Mouse (Mus musculus) midbrain, embryonic 15.5 days (tissue): Measurements from ENCODE around the gene Rab3d. TPM values are rescaled to one million over a fixed set of nuclear protein-coding genes. Genes with fewer than 3 reads are reported as not detected.

Experiments used
- ATAC-seq: fragments of 200-750 bp; cut with Nextera tagmentation; replicated peaks from 2 replicates; pipeline ENCODE4 v1.8.0; 2017; ENCODE audit warnings: moderate TSS enrichment
- H3K27ac ChIP-seq: fragments of 300-500 bp; sonication (generic); 2 replicates; pipeline ENCODE4 v1.5.1; 2015; ENCODE audit warnings: mild to moderate bottlenecking, inconsistent platforms
- H3K27me3 ChIP-seq: fragments of 300-500 bp; sonication (generic); replicated peaks from 2 replicates; pipeline ENCODE4 v1.6.1; 2015; ENCODE audit warnings: inconsistent platforms
- H3K36me3 ChIP-seq: fragments of 300-500 bp; sonication (generic); replicated peaks from 2 replicates; pipeline ENCODE4 v1.6.1; 2015; ENCODE audit warnings: inconsistent platforms
- H3K4me1 ChIP-seq: fragments of 300-500 bp; sonication (generic); 2 replicates; pipeline ENCODE4 v1.6.1; 2015; ENCODE audit warnings: inconsistent platforms
- H3K4me2 ChIP-seq: fragments of 300-500 bp; sonication (generic); 2 replicates; pipeline ENCODE4 v1.6.1; 2015; ENCODE audit warnings: inconsistent platforms, mild to moderate bottlenecking, moderate library complexity
- H3K4me3 ChIP-seq: fragments of 300-500 bp; sonication (generic); 2 replicates; pipeline ENCODE4 v1.5.1; 2015; ENCODE audit warnings: mild to moderate bottlenecking, inconsistent platforms
- H3K9ac ChIP-seq: fragments of 300-500 bp; sonication (generic); 2 replicates; pipeline ENCODE4 v1.6.1; 2015; ENCODE audit warnings: mild to moderate bottlenecking, inconsistent platforms
- H3K9me3 ChIP-seq: fragments of 300-500 bp; sonication (generic); 2 replicates; pipeline ENCODE4 v1.6.1; 2016; ENCODE audit warnings: inconsistent platforms
- WGBS: fragments of 180-500 bp; shearing (Covaris S2); methylation state at CpG from one replicate; pipeline ENCODE4 v1.1.7; 2015; ENCODE audit warnings: mixed read lengths; 5-methylcytosine and 5-hydroxymethylcytosine counted together
- polyA plus RNA-seq: library from polyadenylated mRNA; unstranded; fragments of >200 nt; fragmentation: Nextera tagmentation; extraction: Ambion mirVana; gene quantifications from 2 replicates; pipeline ENCODE4 v1.2.1, GENCODE M21; 2015

Rab3d gene
- polyA plus RNA-seq = 15.4 and 15.5 TPM in 2 replicates

DNA sequence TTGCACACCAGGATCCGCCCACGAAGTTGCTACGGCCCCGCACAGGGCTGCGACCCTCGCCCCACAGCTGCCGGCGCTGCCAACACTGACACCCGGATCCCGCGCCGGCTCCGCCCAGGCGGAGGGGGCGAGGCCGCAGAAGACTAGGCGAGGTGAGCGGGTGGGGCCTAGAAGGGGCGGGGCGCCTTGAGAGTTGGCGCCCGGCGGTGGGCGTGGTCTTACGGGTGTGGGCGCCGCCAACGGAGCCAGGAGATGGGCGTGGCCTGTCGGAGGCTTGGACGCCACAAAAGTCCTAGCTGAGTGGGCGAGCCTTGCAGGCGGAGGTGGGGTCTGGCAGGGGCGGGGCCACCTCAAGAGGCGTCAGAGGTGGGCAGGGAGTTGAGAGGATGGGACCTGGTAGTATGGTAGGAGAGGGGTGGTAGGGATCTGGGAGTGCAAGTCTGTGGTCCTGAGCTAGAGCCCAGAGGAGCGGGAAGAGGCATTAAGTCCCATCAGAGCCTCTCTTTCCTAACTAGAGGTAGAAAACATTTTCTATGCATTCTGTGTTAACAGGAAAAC is at the start of gene Rab3d:
Rab3d (minus strand) TSS at position 158 of the 558 bp plus-strand sequence.
- Histone ChIP-seq H3K4me2 (peak within 1 kb of the TSS; percentile 76), H3K4me3 (peak within 1 kb of the TSS; percentile 60), H3K9ac (peak within 1 kb of the TSS; percentile 50), H3K36me3 (no peaks in the 10 kb centered on the region), H3K4me1 (peaks cover 6% of the 10 kb centered on the region; the same call in 1 of the 2 replicates), H3K27ac (peak within 1 kb of the TSS; percentile 57), H3K27me3 (no peaks in the 10 kb centered on the region), H3K9me3 (no peaks in the 10 kb centered on the region)
- peak; percentile 93 for ATAC-seq
- WGBS = under 1% methylated on average over 36 of the region's 36 CpGs

DNA sequence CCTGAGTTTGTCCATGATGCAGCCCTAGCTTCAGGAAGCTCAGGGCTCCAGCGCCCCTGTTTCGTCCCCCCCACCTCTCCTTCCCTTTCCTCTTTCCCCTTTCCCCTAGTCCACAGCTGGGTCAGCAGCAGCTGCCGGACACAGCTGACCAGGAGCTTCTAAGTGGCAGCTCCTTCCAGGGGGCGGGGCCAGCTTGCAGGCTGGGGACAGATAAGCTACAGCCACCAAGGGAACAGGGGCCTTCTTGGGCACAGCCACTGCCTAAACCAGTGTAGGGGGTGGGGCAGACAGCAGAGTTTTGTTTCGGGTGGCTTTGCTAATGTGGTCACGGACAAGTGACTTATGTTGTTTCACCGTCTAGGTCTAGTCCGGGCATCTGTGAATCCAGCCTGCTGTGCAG is 45.4 kb upstream of the Rab3d start, which contains the start of gene Epor:
Epor (minus strand) TSS at position 90 of the 400 bp plus-strand sequence.
- ATAC-seq = no peak
- Histone ChIP-seq H3K27me3 (peaks cover 51% of the 10 kb centered on the region), H3K4me2 (peak within 1 kb of the TSS; percentile 65), H3K36me3 (no peaks in the 10 kb centered on the region), H3K9ac (0 out of 2 replicates have a peak within 1 kb of the TSS, but pooled peaks have one; percentile 9), H3K27ac (no peak within 1 kb of the TSS), H3K4me1 (peaks cover 22% of the 10 kb centered on the region), H3K9me3 (no peaks in the 10 kb centered on the region), H3K4me3 (peak within 1 kb of the TSS; percentile 32)
- 17% methylated on average over 8 of the region's 8 CpGs for WGBS

DNA sequence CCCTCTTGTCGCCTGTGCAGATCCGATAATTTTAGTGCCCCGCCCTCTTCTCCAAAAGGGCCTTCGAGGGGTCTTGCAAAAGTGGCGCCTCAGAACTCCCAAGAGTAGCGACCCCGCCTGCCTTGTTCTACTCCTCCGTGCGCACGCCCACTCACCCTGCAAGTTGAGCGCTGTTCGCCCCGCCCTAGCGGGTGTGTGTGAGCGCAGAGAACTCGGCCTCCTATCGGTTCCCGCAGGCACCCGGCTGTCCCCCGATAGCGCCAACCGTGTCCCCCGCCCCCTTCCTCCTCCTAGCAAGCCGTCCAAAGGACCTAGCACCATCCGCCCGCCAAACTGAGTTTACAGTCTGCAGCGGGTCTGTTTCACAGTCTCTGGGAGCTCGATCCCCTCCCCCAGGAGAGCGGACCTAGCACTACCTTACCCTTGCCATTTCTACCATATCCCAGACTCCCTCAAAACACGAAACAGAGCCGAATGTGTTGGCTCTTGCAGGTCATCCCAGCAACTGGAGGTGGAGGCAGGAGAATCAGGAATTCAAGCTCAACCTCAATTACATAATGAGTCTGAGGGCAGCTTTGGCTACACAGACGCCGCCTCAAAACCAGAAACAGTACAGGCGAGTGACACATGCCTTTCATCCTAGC is 44.5 kb upstream of the Rab3d start:
- Histone ChIP-seq H3K36me3 (no peaks in the 10 kb centered on the region), H3K9me3 (no peaks in the 10 kb centered on the region), H3K9ac (0 out of 2 replicates have a peak overlapping the region, but pooled peaks have one; percentile 9), H3K4me1 (peaks cover 22% of the 10 kb centered on the region), H3K4me3 (peak overlapping the region; percentile 32), H3K27ac (no peak overlapping the region), H3K4me2 (peak overlapping the region; percentile 65), H3K27me3 (peaks cover 51% of the 10 kb centered on the region)
- WGBS = 3% methylated on average over 34 of the region's 34 CpGs
- ATAC-seq = peak; percentile 43

DNA sequence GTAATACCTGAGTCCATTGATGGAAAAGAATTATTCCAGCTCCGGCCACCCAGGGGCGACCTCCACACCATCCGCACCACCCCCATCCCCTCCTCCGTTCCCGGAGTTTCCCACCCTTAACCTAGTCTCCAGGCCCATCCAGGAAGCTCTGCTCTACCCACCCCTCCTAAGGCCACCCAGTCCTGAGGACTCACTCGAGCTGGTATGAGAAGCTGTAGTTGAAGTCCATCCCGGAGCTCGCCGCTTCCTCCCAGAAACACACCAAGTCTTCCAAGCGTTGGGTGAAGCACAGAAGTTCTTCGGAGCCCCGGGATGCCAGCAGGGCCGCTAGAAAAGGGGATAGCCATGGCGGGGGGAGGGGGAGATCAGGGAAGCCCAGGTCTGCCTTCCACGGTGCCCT is 44.0 kb upstream of the Rab3d start:
- peak overlapping the region; percentile 32 for H3K4me3 ChIP-seq
- H3K27me3 ChIP-seq = peaks cover 51% of the 10 kb centered on the region
- WGBS = 0% methylated on average over 15 of the region's 15 CpGs
- H3K27ac ChIP-seq = no peak overlapping the region
- H3K36me3 ChIP-seq = no peaks in the 10 kb centered on the region
- no peaks in the 10 kb centered on the region for H3K9me3 ChIP-seq
- peak overlapping the region; percentile 65 for H3K4me2 ChIP-seq
- H3K9ac ChIP-seq = 0 out of 2 replicates have a peak overlapping the region, but pooled peaks have one; percentile 9
- H3K4me1 ChIP-seq = peaks cover 22% of the 10 kb centered on the region
- no peak; the same call in 1 of the 2 replicates for ATAC-seq

DNA sequence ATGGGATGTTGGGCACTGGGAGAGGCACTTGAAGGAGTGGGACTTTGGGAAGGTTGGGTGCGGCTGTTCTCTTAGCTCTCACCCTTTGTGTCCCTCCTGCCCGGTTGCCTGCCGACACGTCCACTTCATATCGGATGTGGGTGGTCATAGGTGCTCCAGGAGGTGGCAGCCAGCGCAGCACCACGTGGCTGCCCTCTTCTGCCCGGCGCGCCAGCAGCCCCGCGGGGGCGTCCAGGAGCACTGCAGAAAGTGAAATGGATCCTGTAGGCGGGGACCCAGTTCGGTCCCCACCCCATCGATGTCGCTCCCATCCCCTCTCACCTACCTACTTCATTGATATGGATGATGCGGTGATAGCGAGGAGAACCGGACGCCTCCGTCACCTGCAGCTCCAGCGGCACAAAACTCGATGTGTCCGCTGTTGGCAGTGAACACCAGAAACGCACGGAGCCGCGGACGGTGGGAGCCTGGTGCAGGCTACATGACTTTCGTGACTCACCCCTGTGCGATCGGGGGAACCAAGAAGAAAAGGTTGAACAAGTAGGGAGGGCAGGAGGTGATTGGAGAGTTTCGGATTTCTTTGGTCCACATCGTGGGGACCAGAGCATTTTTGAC is 43.5 kb upstream of the Rab3d start:
- no peaks in the 10 kb centered on the region for H3K36me3 ChIP-seq
- H3K27me3 ChIP-seq = peaks cover 51% of the 10 kb centered on the region
- no peak overlapping the region for H3K9ac ChIP-seq

DNA sequence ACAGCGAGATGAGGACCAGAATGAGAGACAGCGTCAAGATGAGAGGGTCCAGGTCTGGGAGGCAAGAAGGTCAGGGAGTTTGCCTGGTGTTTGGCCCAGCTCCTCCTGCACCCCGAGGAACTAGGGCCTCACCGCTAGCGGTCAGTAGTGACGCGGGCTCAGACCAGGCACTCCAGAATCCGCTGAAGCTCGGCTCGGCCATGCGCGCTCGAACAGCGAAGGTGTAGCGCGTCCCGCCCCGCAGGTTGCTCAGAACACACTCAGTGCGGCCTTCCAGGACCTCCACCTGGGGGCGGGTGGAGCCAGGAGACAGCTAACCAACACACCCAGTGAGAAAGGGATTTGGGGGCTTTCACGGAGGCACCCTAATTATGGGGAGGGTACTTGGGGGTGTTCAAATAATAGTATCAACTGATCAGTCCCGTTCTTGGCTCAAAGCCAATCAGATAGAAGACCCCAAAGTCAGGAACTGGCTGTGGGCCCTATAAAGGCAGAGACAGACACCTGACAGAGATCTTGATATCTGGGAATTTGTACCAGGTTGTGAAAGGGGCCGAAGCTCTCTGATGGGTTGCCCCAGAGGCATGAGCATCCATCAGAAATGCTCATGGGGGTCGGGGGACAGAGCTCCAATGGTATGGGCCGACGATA is 42.7 kb upstream of the Rab3d start:
- Histone ChIP-seq H3K4me3 (no peak overlapping the region), H3K36me3 (no peaks in the 10 kb centered on the region), H3K27me3 (peaks cover 51% of the 10 kb centered on the region), H3K27ac (no peak overlapping the region), H3K4me1 (peaks cover 29% of the 10 kb centered on the region), H3K4me2 (peak overlapping the region; percentile 20; the same call in 1 of the 2 replicates), H3K9ac (no peak overlapping the region), H3K9me3 (no peaks in the 10 kb centered on the region)
- no peak for ATAC-seq
- 10% methylated on average over 26 of the region's 26 CpGs for WGBS

More for the DNA sequence above, 43.5 kb upstream of the Rab3d start:
- 2% methylated on average over 35 of the region's 35 CpGs for WGBS
- Histone ChIP-seq H3K4me1 (peaks cover 26% of the 10 kb centered on the region), H3K27ac (no peak overlapping the region), H3K4me3 (peak overlapping the region; percentile 32), H3K4me2 (peak overlapping the region; percentile 65), H3K9me3 (no peaks in the 10 kb centered on the region)
- no peak for ATAC-seq

DNA sequence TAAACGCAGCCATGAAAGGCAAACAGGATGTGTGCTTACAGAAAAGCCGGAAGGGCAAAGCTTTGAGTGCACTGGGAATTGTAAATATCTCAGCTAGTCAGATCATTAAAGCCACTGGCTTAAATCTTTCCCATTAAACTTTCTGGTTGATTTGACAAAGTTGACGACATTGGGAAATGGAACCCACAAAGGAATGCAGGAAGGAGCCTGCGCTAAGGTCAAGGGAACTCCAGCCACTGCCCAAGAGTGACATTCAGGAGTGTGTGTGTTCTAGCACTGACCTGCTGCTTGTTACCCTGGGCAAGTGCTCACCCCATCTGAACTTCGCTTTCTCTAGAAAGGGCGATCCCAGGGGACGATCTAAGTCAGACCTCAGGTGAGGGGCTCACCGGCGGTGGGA is 42.1 kb upstream of the Rab3d start:
- H3K4me3 ChIP-seq = no peak overlapping the region
- H3K4me2 ChIP-seq = no peak overlapping the region
- H3K27me3 ChIP-seq = peaks cover 51% of the 10 kb centered on the region
- H3K27ac ChIP-seq = no peak overlapping the region
- 50% methylated on average over 9 of the region's 9 CpGs for WGBS
- H3K9me3 ChIP-seq = no peaks in the 10 kb centered on the region
- H3K4me1 ChIP-seq = peaks cover 31% of the 10 kb centered on the region
- H3K9ac ChIP-seq = no peak overlapping the region
- no peak for ATAC-seq
- H3K36me3 ChIP-seq = no peaks in the 10 kb centered on the region

DNA sequence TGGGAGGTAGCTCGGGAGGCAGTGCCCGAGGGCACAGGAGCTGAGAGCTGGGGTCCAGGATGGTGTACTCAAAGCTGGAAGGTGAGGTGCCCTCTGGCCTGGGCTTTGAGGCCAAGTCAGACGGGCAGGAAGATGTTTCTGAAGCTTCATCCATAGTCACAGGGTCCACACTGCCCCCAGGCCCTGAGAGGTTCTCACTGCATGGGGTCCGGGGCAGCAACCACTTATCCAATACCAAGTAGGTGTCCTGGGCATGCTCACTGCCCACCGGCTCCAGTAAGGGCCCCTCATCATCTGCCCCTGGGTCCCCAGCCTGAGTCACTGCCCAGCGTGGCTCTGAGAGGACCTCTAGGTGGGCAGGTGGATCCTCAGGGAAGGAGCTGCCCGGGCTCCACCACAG is 41.3 kb upstream of the Rab3d start:
- no peak for ATAC-seq
- Histone ChIP-seq H3K27ac (no peak overlapping the region), H3K9me3 (no peaks in the 10 kb centered on the region), H3K4me1 (peaks cover 40% of the 10 kb centered on the region), H3K4me2 (no peak overlapping the region), H3K27me3 (peaks cover 51% of the 10 kb centered on the region), H3K36me3 (no peaks in the 10 kb centered on the region), H3K4me3 (no peak overlapping the region), H3K9ac (no peak overlapping the region)
- 86% methylated on average over 7 of the region's 7 CpGs for WGBS

DNA sequence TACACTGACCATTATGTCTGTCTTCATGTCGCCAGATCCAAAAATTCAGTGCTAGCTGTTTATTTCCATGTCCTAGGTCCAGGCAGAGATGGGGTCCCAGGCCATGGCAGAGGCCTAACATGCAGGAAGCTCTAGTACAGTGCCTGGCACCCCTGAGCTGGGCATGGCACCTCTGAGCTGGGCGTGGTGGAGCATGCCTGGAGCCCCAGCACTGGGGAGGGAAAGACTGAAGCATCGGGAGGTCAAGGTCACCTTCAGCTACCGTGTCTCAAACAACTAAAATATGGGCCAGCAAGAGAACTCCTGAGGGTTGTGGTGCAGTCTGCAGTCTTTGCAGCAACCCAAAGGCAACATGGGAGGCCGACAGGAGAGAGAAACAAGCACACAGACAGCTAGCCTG is 40.4 kb upstream of the Rab3d start:
- H3K4me2 ChIP-seq = no peak overlapping the region
- no peak overlapping the region for H3K9ac ChIP-seq
- H3K4me3 ChIP-seq = no peak overlapping the region
- H3K9me3 ChIP-seq = no peaks in the 10 kb centered on the region
- no peaks in the 10 kb centered on the region for H3K36me3 ChIP-seq
- H3K27ac ChIP-seq = no peak overlapping the region
- peaks cover 46% of the 10 kb centered on the region for H3K27me3 ChIP-seq
- ATAC-seq = no peak
- H3K4me1 ChIP-seq = peaks cover 49% of the 10 kb centered on the region
- 93% methylated on average over 5 of the region's 5 CpGs for WGBS

DNA sequence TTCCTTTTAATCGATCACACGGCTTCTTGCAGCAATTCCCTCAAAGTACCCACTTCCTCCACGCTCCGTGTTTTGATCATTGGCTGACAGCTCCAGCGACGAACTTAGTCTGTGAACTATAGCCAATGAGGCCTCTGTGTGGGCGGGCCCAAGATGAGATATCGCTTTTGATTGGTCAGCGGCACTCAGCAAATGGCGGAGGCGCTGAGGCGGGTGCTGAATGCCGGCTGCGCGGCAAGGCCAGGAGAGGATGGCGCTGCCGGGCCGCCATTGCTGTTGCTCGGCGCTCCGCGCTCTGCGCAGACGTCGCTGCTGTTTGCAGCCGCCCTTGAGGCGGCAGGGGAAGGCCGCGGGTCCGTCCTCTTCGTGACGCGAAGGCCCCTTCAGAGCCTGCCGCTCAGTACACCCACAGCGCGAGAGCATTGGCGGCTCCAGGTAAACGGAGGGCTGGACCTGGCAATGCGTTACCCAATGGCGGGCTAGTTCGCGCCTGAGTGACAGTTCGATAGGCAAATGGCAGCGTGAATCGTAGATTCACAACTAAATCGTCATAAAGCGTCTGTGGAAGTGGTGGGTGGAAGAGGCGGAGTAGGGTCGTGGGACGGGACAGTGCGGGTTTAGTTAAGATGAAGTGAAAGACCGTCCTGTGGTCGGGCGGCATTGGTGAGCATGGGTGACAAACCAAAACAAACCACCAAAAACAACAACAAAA is 37.7 kb upstream of the Rab3d start, which contains the start of gene Swsap1:
Swsap1 (plus strand) TSS at position 186 of the 712 bp plus-strand sequence.
- Histone ChIP-seq H3K36me3 (no peaks in the 10 kb centered on the region), H3K9me3 (no peaks in the 10 kb centered on the region), H3K4me1 (peaks cover 35% of the 10 kb centered on the region), H3K9ac (peak within 1 kb of the TSS; percentile 77), H3K27ac (peak within 1 kb of the TSS; percentile 97), H3K4me3 (peak within 1 kb of the TSS; percentile 69), H3K27me3 (peaks cover 19% of the 10 kb centered on the region), H3K4me2 (peak within 1 kb of the TSS; percentile 74)
- peak; percentile 98 for ATAC-seq
- under 1% methylated on average over 54 of the region's 54 CpGs for WGBS

DNA sequence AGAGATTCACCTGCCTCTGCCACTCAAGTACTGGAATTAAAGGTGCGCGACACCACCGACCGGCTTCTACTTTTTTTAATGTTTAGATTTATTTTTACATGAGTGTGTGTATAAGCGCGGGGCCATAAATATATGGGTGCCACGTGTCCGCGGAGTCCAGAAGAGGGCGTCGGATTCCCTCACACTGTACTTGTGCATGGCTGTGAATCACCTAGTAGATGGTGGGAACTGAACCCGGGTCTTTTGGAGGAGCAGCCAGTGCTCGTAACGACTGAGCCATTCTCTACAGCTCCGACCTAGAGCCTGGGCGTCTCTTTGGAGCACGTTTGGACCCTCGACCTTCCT is 37.2 kb upstream of the Rab3d start:
- Histone ChIP-seq H3K9ac (peak overlapping the region; percentile 41), H3K36me3 (no peaks in the 10 kb centered on the region), H3K4me3 (peak overlapping the region; percentile 69), H3K4me1 (peaks cover 35% of the 10 kb centered on the region), H3K4me2 (peak overlapping the region; percentile 74), H3K27me3 (peaks cover 14% of the 10 kb centered on the region), H3K27ac (peak overlapping the region; percentile 97), H3K9me3 (no peaks in the 10 kb centered on the region)
- ATAC-seq = peak; percentile 63
- 2% methylated on average over 18 of the region's 18 CpGs for WGBS
